Mouse (Mus musculus) MN1 (cell line): ENCODE data around the gene Gm49388.

Experiments
- DNase-seq: peaks from one replicate; pipeline ENCODE4 v3.0.0-alpha.2; 2016; ENCODE audit warnings: low spot score

Gene Gm49388

DNA sequence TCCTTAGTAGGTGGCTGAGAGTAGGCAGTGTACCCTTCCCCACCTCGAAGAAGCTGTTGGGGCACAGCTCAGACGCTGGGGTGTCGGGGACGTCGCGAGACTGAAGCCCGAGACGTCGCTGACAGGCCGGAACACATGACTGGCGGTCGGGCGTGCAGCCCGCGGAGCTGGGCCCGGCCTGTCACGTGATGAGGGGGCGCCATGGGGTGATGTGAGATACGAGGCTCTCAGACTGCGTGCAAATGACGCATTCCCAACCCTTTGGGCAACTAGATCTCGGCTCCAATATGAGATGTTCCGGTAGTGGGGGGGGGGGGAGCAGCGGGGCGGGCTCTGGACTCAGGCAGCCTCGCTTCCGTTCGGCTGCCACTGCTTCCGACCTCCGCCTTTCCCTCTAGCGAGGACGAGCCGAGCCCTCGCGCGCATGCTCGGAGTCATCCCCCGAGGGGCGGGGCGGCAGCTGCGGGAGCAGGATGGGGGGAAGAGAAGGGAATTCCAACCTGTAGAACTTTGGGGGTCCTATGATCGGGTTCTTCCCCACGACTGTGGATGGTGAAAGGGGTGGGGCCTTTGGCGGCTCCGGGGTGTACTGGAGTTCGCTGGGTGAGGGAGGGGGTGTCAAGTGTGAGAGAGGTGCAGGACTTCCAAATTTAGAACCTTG, 56.1 kb downstream of the Gm49388 start:
- DNase-seq: peak; percentile 96

DNA sequence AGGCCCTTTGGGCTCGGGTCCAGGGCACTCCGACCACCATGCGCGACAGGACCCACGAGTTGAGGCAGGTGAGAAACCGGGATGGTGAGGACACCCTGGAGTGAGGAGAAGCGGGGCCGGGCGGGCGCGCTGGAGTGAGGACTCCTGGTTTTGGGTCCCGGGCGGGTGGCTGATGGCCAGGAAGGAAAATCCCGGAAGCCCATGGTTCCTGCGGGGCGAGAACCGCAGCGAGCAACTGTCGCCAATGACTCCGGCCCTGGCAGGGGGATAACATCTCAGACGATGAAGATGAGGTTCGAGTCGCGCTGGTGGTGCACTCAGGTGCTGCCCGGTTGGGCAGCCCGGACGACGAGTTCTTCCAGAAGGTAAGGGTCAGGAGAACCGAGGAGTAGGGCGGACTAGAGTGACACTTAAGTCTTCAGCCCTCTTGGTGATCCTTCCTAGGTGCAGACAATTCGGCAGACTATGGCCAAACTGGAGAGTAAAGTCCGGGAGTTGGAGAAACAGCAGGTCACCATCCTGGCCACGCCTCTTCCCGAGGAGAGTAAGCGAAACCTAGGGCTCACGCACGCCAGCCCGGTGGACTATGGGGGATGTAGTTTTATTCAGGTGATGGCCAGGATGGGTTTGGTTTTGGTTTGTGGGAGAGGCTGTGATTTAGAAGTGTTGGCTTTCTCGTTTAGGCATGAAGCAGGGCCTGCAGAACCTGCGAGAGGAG, 56.8 kb downstream of the Gm49388 start:
- peak; percentile 84 for DNase-seq

DNA sequence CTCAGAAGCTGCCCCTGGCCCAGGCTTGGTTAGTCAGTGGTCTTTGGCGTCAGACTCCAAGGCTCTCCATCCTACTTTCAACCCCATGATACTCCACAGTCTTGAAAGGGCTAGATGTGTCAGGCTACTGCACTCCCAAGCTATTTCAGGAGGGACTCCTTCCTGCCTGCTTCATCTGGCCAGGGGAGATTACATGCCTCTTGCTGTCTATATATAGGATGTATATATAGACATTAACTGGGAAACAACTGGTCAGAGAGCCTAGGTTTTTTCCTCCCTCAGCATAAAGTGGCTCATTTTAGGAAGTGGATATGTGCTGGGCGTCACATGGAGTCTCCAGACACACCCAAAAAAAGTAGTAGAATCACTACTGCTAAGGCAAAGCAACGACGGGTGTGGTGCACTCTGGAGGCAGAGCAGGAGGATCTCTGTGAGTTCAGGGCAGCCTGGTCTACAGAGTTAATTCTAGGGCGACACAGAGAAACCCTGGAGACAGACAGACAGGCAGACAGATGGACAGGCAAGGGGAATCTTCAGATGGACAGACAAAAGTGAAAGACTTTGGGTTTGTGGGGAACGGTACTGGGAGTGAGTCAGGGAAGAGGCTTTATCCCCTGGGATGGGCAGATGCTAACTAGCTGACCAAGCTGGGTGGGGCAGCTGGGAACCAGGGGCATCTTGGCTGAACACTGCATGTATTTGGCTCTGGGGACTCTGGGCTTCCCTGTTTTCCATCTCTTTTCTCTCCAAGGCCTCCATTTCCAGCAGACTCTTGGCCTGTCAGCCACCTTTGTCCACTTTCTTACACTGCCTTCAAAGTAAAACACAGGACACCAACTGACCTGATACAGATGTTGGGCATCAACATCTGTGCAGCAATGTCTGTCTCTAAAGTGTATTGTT, 64.8 kb downstream of the Gm49388 start:
- DNase-seq: no peak

DNA sequence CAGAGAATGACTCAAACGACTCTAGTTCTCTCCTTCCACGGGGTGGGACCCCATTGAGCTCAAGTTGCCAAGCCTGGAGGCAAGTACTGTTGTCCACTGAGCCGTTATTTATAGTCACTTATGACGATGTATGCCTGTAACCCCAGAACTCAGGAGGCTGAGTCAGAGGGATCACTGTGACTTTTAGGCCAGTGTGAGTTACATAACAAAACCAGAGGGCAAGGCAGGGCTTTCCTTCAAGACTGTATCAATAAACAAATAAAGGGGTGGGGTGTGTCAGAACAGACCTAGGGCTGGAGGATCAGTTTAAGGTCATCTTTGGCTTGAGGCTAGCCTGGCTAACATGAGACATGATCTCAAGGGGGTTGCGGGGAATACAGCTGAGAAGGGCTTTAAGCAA, 65.5 kb downstream of the Gm49388 start:
- DNase-seq: no peak
